Mouse (Mus musculus) right cerebral cortex, postnatal 14 days (tissue): ENCODE data around the gene Cnpy1.

Source experiments
- DNase-seq: peaks from one replicate; pipeline ENCODE4 v3.0.0; 2022

Cnpy1 gene

DNA sequence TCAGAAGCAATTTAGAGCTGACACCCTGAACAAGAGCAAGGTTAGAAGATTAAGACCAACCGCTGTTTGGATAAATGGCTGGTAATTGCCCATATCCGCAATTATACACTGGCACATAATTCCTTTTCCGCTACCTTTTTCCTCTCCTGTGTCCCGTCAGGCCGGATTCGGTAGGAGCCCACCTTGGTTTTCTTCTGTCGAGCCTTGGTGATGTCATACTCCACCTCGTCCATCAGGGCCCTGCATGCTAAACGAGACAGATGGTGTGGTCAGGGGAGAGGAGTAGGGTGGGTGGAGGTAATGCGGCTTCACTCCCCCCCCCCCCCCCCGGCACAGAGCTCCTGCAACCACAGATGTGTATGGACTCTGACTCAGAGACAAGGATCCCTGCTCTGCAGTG, at the start of gene Cnpy1:
TSS of gene Cnpy1 (minus strand) at position 233 of the 400 bp plus-strand sequence.
- no peak for DNase-seq

- DNase-seq, result peak; percentile 90
These were observed 48.4 kb upstream of the Cnpy1 start for GRCm38 (mm10) chr5:28293990-28294389.

GRCm38 (mm10) chr5:28292281-28292680, 46.7 kb upstream of the Cnpy1 start:
- DNase-seq, result no peak

- no peak for DNase-seq
These were observed 45.7 kb upstream of the Cnpy1 start for GRCm38 (mm10) chr5:28291118-28291850.

GRCm38 (mm10) chr5:28290630-28291029, 45.0 kb upstream of the Cnpy1 start:
- DNase-seq, result no peak

GRCm38 (mm10) chr5:28289111-28289510, 43.5 kb upstream of the Cnpy1 start:
- DNase-seq, result no peak

- no peak for DNase-seq
These were observed 31.7 kb upstream of the Cnpy1 start for GRCm38 (mm10) chr5:28277279-28277678.

- DNase-seq, result no peak
These were observed 27.2 kb upstream of the Cnpy1 start for GRCm38 (mm10) chr5:28272836-28273235.

- DNase-seq, result no peak
These were observed 23.9 kb upstream of the Cnpy1 start for GRCm38 (mm10) chr5:28269469-28269991.

- DNase-seq, result no peak
These were observed 22.0 kb upstream of the Cnpy1 start for GRCm38 (mm10) chr5:28267576-28267975.

DNA sequence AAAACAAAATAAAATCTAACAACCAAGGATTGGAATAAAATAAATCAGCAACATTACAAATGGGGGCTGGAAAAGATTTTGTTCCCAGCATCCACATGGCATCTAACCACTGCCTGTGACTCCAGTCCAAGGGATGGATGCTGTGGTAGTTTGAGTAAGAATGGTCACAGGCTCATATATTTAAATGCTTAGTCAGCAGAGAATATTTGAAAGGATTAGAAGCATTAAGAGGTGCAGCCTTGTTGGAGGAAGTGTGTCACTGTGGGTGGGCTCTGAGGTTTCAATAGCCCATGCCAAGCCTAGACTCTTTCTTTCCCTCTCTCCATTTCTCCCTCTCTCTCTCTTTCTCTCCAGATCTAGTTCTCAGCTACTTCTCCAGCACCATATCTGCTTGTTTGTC, 20.0 kb upstream of the Cnpy1 start:
- DNase-seq, result no peak

- no peak for DNase-seq
These were observed 18.2 kb upstream of the Cnpy1 start for GRCm38 (mm10) chr5:28263852-28264251.

DNA sequence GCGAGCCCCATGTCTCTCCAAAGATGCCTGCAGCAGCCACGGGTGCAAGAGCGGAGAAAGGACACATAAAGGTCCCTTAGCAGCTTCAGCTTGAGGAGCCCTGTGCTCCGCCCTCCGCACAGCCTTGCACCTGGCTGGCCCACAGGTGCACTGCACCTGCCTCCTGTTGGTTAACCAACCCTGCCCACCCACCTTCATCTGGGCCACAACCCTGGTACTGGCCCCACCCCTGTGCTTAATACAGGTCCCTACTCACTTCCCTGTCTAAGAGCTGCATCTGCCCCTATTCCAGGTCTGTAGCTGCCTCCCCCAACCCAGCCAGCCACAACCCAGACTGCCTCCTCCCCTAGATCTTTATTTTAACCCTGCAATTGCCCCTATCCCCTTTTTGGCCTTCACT, 16.5 kb upstream of the Cnpy1 start:
- DNase-seq, result no peak

DNA sequence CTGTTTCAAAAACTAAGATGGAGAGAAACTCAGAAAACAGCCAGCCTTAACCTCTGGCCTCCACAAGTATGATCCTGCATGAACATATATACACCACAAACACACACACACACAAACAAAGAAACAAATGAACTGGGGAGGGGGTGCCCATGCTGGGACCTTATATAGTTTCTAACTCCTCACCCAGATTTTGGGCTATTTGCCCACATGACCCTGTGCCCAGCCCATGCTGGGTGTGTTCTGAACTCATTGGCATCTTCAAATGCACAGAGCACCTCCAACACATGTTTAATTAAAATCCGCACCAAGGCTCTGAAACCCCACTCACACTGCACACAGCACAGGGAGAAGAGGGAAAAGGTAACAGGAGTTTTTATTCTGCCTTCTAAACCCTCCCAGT, 14.3 kb upstream of the Cnpy1 start:
- no peak for DNase-seq

GRCm38 (mm10) chr5:28259385-28259784, 13.8 kb upstream of the Cnpy1 start:
- DNase-seq, result no peak

DNA sequence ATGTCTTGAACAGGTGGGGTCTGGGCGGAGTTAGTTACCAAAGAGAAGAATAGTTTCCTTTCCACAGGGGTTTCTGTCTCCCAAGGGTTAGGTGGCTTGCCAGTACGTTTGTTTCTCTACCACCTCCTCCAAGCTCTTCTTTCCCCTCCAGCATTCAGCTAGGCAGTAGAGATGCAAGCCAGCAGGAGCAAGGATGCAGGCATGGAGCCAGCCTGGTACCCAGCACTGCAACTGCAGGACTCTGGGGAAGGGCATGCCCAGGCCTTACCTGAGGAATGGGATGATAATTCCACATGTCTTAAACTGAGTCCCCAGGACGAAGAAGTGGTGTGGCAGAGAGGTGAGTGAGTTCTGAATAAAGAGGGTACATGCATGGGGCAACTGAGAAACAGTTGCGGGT, 12.2 kb upstream of the Cnpy1 start:
- no peak for DNase-seq

GRCm38 (mm10) chr5:28252999-28253398, 7.4 kb upstream of the Cnpy1 start:
- no peak for DNase-seq

GRCm38 (mm10) chr5:28252260-28252659, 6.7 kb upstream of the Cnpy1 start:
- DNase-seq, result no peak

DNA sequence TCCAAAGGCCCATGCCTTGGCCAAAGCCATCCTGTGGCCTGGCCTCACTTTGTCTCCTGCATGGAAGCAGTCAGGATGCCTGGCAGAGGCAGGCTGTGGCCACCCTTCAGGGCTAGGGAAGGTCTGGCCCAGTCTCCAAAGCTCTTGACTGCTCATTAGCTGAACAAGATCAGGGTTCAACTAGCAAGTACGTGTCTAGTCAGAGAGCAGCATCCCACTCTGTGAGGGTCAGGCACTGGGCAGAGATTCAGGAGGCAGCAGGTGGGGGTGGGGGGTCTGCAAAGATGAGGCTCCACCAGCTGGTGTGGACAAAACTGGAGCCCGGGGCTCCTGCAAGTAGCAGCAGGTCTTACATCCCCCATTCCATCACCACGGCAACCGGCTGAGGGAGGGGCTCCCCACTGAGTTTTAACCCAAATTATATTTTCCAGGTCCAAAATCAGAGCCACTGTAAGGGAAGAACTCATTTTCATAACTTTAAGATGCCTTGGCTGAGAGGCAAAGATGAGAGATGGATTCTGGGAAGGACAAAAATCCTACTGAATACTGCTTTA, 5.7 kb upstream of the Cnpy1 start:
- DNase-seq, result peak; percentile 29

DNA sequence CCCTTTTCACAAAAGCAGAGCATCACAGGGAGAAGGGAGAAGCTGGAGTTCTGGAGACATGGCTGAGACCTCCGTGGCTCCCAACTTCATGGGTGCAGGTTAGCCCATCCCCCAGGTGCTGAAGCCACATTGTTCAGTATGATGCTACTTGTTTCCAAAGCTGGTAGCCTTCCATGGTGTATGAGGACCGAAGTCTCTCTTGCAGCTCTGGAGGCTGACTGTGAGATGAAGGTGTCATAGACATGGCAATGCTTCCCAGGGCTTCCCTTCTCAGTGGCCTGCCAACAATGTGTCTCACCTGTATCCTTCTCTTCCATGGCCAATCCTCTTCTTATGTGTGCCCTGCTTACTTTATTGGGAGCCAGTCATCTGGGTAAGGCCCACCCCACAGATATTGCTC, 4.9 kb upstream of the Cnpy1 start:
- no peak for DNase-seq

GRCm38 (mm10) chr5:28245121-28245520, 485 bp downstream of the Cnpy1 start:
- DNase-seq, result no peak

GRCm38 (mm10) chr5:28243501-28244177, 2.0 kb downstream of the Cnpy1 start:
- DNase-seq, result no peak

- DNase-seq, result no peak
These were observed 4.2 kb downstream of the Cnpy1 start for GRCm38 (mm10) chr5:28241423-28241822.

GRCm38 (mm10) chr5:28239829-28240228, 5.8 kb downstream of the Cnpy1 start:
- DNase-seq, result no peak
